Mouse (Mus musculus) bone marrow, adult 2 months (tissue): ENCODE measurements around the gene 0610040J01Rik. TPM values are rescaled to one million over a fixed set of nuclear protein-coding genes. Genes with fewer than 3 reads are reported as not detected.

Experiments used
- H3K27ac ChIP-seq: fragments of 200-500 bp; 2 replicates; pipeline ENCODE4 v1.5.1; 2012; ENCODE audit warnings: low read depth, mild to moderate bottlenecking, control low read depth, inconsistent platforms, low read length; ENCODE audit not compliant: control insufficient read depth, poor library complexity, insufficient read depth
- H3K4me1 ChIP-seq: fragments of 200-500 bp; 2 replicates; pipeline ENCODE4 v1.6.1; 2011; ENCODE audit warnings: low read length; ENCODE audit not compliant: control insufficient read depth, insufficient read depth
- H3K4me3 ChIP-seq: fragments of 200-500 bp; replicated peaks from 2 replicates; pipeline ENCODE3; 2011; ENCODE audit warnings: mild to moderate bottlenecking, low read depth, low read length, control low read depth; ENCODE audit not compliant: control insufficient read depth
- CTCF ChIP-seq: fragments of 200-500 bp; IDR thresholded peaks from 2 replicates; pipeline ENCODE4 v1.5.1; 2011; ENCODE audit warnings: low read length, control low read depth; ENCODE audit not compliant: control insufficient read depth, insufficient read depth
- POLR2A ChIP-seq: fragments of 200-500 bp; IDR thresholded peaks from 2 replicates; pipeline ENCODE4 v1.6.1; 2011; ENCODE audit warnings: low read depth, mild to moderate bottlenecking, control low read depth, low read length, borderline replicate concordance; ENCODE audit not compliant: control insufficient read depth
- WGBS: fragments of 180-500 bp; shearing (Covaris S2); methylation state at CpG from one replicate; pipeline ENCODE4 v1.1.7; 2018; 5-methylcytosine and 5-hydroxymethylcytosine counted together
- polyA plus RNA-seq: library from polyadenylated mRNA; stranded (reverse); fragments of >200 nt; gene quantifications from 2 replicates; pipeline ENCODE4 v1.2.4, GENCODE M21; 2011; ENCODE audit warnings: low replicate concordance; ENCODE audit not compliant: missing spikeins, insufficient read depth, insufficient read length

The 0610040J01Rik gene
- polyA plus RNA-seq, 1 experiment: 2.2 TPM

DNA sequence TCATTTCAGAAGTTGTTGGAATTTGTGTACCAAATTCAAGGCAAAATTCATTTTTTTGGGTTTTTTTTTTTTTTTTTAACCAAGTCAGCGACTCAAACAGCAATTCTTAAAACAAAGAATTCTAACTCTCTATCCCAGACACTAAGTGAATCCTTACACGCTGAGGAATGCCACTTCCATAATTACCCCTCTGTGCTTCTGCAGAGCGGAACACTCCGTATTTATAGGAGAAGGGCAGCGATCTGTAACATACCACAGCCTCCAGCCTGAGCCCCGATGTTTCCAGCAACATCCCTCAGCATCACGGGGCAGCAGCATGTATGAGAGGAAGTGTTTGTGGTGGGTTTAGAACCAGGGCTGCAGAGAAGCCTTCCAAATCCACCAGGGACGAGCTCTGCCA is 135.4 kb downstream of the 0610040J01Rik start:
- WGBS: 89% methylated on average over 8 of the region's 8 CpGs
- TF ChIP-seq POLR2A (no peak), CTCF (no peak)
- H3K27ac ChIP-seq: no peak overlapping the region
- H3K4me3 ChIP-seq: no peak overlapping the region
- peaks cover 5% of the 10 kb centered on the region; the same call in 1 of the 2 replicates for H3K4me1 ChIP-seq

GRCm38 (mm10) chr5:63949195-63949594 is 137.0 kb downstream of the 0610040J01Rik start:
- WGBS: 21% methylated on average over 3 of the region's 3 CpGs
- TF ChIP-seq POLR2A (no peak), CTCF (no peak)
- Histone ChIP-seq H3K4me3 (no peak overlapping the region), H3K4me1 (peaks cover 2% of the 10 kb centered on the region; the same call in 1 of the 2 replicates), H3K27ac (no peak overlapping the region)

Other genes starting within 250 kb of the 0610040J01Rik start
- gene Nwd2, start 163.3 kb upstream of the 0610040J01Rik start, polyA plus RNA-seq: not detected in 2 replicates
- gene Rell1, start 156.5 kb downstream of the 0610040J01Rik start, polyA plus RNA-seq: 8.3 and 18.9 TPM in 2 replicates